Mouse (Mus musculus) midbrain, embryonic 10.5 days (tissue): ENCODE results near the gene Glp2r. TPM values are rescaled to one million over a fixed set of nuclear protein-coding genes. Genes with fewer than 3 reads are reported as not detected.

Experiments
- polyA plus RNA-seq: library from polyadenylated mRNA; unstranded; fragments of >200 nt; fragmentation: Nextera tagmentation; extraction: Ambion mirVana; gene quantifications from 2 replicates; pipeline ENCODE4 v1.2.1, GENCODE M21; 2016

The Glp2r gene
- polyA plus RNA-seq, 1 experiment from 2014 or later, result not detected

Other genes starting within 250 kb of the Glp2r start
- not detected in 2 replicates for gene Rcvrn, start 75.8 kb downstream of the Glp2r start, polyA plus RNA-seq
- not detected in 2 replicates for gene Gsg1l2, start 3.5 kb upstream of the Glp2r start, polyA plus RNA-seq
- not detected in 2 replicates for gene Dhrs7c, start 27.0 kb upstream of the Glp2r start, polyA plus RNA-seq
- gene Usp43, start 151.0 kb upstream of the Glp2r start, polyA plus RNA-seq, result 0.62 and 1.3 TPM in 2 replicates
- 0.56 and 0.78 TPM in 2 replicates for gene Cfap52, start 194.5 kb upstream of the Glp2r start, polyA plus RNA-seq
- 47.0 and 47.8 TPM in 2 replicates for gene Stx8, start 195.0 kb upstream of the Glp2r start, polyA plus RNA-seq